Mouse (Mus musculus): ENCODE data around the gene Gm45062. TPM values are rescaled to one million over a fixed set of nuclear protein-coding genes. Genes with fewer than 3 reads are reported as not detected.
A peak's percentile ranks its signal among the peaks of the same experiment; 100 is the strongest.

Gene Gm45062
- polyA plus RNA-seq, 1 experiment from 2014 or later = 8.1 TPM

DNA sequence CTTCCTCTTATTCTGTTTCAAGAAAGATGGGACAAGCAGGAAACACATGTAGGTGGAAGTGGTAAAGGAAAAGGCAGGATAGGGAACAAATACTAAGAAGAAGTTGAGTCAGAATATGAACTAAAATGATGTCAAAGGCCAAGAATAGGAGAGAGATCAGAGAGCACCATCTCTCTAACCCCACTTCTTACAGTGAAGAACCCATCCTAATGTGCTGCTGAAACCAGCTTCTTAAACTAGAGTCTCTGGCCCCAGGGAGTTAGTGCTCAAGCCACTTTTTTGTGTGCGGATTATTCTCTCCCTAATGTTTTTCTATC lies 160.9 kb downstream of the Gm45062 start:
- 84% methylated on average over 1 of the region's 1 CpGs for WGBS
- Histone ChIP-seq H3K27ac (replicated peaks) (peak overlapping the region; percentile 8; the same call in 1 of the 2 replicates), H3K4me1 (peaks cover 46% of the 10 kb centered on the region), H3K36me3 (no peaks in the 10 kb centered on the region), H3K9me3 (no peaks in the 10 kb centered on the region), H3K4me2 (no peak overlapping the region), H3K27me3 (replicated peaks) (no peaks in the 10 kb centered on the region), H3K9ac (no peak overlapping the region), H3K4me3 (no peak overlapping the region)
- no peak for ATAC-seq (ENCODE audit: extremely low read depth, insufficient number of reproducible peaks, low FRiP score, low TSS enrichment)

DNA sequence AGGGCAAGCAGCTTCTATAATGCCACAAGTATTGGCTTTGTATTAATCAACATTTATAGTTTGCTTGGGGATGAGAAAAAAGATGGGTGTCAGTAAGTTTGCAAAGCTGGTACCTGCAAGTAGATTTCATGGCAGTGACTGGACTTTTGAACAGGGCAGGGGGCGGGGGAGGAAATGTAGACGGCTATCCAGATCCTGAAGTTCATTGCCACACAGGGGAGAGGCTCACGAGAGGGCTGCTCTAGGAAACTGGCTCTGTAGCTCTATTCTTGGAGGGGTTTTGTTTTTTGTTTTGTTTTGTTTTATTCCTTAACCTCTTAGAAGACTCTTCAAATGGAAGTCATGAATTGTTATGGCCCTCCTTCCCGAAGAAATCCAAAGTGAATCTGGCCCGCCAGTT lies 162.2 kb downstream of the Gm45062 start:
- no peak for ATAC-seq (ENCODE audit: extremely low read depth, insufficient number of reproducible peaks, low FRiP score, low TSS enrichment)
- 59% methylated on average over 5 of the region's 5 CpGs for WGBS
- H3K36me3 ChIP-seq = no peaks in the 10 kb centered on the region

DNA sequence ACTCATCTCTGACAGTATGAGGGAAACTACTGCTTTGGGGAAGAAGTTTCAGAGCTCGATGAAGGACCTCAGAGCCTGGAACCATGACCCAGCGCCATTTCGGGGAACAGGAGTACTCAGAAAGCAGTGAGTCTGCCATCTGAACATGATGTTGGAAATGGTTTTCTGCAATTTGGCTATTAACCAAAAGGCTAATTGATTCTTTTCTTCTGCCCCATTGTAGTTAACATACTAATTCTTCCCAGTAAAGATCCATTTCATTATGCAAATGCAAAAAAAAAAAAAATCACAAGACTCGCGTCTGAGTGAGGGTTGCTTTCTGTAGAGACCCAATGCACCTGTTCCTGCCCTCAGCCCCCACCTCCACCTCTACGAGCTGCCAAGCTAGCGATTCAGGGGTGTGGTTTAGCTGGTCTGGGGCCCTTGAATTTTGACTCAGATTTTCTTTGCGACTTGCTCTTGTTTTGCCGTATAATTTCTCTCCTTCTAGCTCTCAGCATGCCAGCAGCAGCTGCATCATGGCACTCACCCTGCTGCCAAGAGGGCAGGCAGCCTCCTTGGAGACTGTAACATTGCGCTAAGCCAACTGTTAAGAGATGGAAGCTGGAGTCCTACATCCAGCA lies 162.8 kb downstream of the Gm45062 start:
- no peak overlapping the region for H3K4me2 ChIP-seq
- H3K27ac ChIP-seq (replicated peaks) = no peak overlapping the region
- ATAC-seq (ENCODE audit: extremely low read depth, insufficient number of reproducible peaks, low FRiP score, low TSS enrichment) = no peak
- no peak overlapping the region for H3K4me3 ChIP-seq
- WGBS = 82% methylated on average over 10 of the region's 10 CpGs
- peaks cover 61% of the 10 kb centered on the region for H3K4me1 ChIP-seq
- H3K27me3 ChIP-seq (replicated peaks) = no peaks in the 10 kb centered on the region
- no peak overlapping the region for H3K9ac ChIP-seq
- no peaks in the 10 kb centered on the region for H3K9me3 ChIP-seq
- no peaks in the 10 kb centered on the region for H3K36me3 ChIP-seq

More for the DNA sequence above, 162.2 kb downstream of the Gm45062 start:
- H3K4me1 ChIP-seq = peaks cover 58% of the 10 kb centered on the region
- no peak overlapping the region for H3K4me3 ChIP-seq
- H3K4me2 ChIP-seq = no peak overlapping the region
- H3K9me3 ChIP-seq = no peaks in the 10 kb centered on the region
- 0 out of 2 replicates have a peak overlapping the region, but pooled peaks have one; percentile 12 for H3K9ac ChIP-seq
- no peaks in the 10 kb centered on the region for H3K27me3 ChIP-seq (replicated peaks)
- peak overlapping the region; percentile 8; the same call in 1 of the 2 replicates for H3K27ac ChIP-seq (replicated peaks)

DNA sequence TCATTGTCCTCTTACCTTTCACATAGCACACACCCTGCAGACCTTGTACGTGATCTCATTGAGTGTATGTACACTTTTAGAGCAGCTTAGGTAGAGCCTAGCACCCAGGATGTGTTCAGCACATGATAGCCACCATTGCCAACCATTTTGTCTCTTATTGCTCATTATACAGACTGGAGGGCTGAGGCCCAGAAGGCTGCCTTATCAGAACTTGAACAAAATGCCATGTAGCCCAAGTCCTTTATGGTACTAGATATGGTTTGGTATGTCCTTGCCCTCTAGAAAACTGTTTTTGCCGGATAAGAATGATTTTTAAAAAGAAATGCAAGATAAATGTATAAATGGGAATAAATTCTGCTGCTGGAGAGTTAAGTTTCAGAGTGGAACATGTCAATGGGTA lies 163.9 kb downstream of the Gm45062 start:
- Histone ChIP-seq H3K9ac (no peak overlapping the region), H3K27me3 (replicated peaks) (no peaks in the 10 kb centered on the region), H3K36me3 (no peaks in the 10 kb centered on the region), H3K4me1 (peaks cover 61% of the 10 kb centered on the region), H3K4me3 (no peak overlapping the region), H3K9me3 (no peaks in the 10 kb centered on the region), H3K4me2 (no peak overlapping the region), H3K27ac (replicated peaks) (no peak overlapping the region)
- WGBS = 80% methylated on average over 2 of the region's 2 CpGs
- ATAC-seq (ENCODE audit: extremely low read depth, insufficient number of reproducible peaks, low FRiP score, low TSS enrichment) = no peak

DNA sequence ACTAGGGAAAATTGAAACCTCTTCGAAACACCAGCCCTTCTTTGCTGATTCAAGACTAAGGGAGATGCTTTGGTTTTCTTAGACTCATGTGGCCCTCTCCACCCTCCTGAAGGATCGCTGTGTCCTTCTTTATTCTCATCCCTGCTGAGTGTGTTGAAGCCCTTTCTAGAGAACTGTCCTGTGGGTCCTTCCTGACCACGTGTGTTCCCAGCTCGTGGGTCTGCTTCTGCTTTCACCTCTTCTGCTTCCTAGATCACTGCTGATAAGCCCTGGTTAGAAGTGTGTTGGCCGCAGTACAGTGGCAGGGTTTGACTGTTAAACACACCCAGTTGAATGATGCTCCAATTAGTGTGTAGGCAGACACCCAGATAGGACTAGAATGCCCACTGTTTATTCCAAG lies 168.4 kb downstream of the Gm45062 start:
- ATAC-seq (ENCODE audit: extremely low read depth, insufficient number of reproducible peaks, low FRiP score, low TSS enrichment) = no peak
- H3K4me2 ChIP-seq = no peak overlapping the region
- H3K9ac ChIP-seq = no peak overlapping the region
- 64% methylated on average over 5 of the region's 5 CpGs for WGBS
- H3K4me1 ChIP-seq = peaks cover 45% of the 10 kb centered on the region
- no peaks in the 10 kb centered on the region; the same call in 1 of the 2 replicates for H3K36me3 ChIP-seq
- no peaks in the 10 kb centered on the region for H3K9me3 ChIP-seq
- H3K27me3 ChIP-seq (replicated peaks) = no peaks in the 10 kb centered on the region
- H3K27ac ChIP-seq (replicated peaks) = no peak overlapping the region
- H3K4me3 ChIP-seq = no peak overlapping the region

DNA sequence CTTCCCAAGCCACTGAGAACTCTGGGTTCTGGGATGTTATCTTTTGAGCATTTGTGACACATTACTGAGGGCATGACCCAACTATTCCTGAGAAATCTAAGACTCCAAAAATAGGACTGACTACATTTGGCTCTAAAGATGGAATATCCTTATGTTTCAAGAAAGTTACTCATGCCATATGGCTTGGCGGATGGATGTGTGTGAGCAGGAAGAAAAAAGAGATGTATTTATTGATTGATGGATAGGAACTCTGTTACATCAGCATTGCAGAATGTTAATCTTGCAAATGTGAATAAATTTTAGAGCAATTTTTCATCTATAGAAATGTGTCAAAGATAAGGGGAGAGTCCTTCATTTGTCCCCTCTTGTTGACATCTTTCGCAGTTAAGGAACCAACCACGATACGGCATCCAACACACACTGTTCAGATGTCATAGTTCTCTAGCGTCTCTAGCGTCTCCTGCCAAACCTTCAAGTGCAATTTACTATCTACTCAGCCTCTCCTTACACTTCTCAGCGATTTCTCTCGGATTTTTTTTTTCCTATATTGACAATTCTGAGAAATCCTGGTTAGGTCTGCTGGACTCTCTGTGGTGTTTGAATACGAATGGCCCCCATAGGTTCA lies 171.5 kb downstream of the Gm45062 start:
- H3K9me3 ChIP-seq = no peaks in the 10 kb centered on the region
- peaks cover 23% of the 10 kb centered on the region for H3K4me1 ChIP-seq
- no peak for ATAC-seq (ENCODE audit: extremely low read depth, insufficient number of reproducible peaks, low FRiP score, low TSS enrichment)
- 68% methylated on average over 9 of the region's 9 CpGs for WGBS
- no peaks in the 10 kb centered on the region for H3K27me3 ChIP-seq (replicated peaks)
- H3K4me2 ChIP-seq = no peak overlapping the region
- H3K9ac ChIP-seq = no peak overlapping the region
- no peak overlapping the region for H3K4me3 ChIP-seq
- no peaks in the 10 kb centered on the region; the same call in 1 of the 2 replicates for H3K36me3 ChIP-seq
- 0 out of 2 replicates have a peak overlapping the region, but pooled peaks have one; percentile 8 for H3K27ac ChIP-seq (replicated peaks)

DNA sequence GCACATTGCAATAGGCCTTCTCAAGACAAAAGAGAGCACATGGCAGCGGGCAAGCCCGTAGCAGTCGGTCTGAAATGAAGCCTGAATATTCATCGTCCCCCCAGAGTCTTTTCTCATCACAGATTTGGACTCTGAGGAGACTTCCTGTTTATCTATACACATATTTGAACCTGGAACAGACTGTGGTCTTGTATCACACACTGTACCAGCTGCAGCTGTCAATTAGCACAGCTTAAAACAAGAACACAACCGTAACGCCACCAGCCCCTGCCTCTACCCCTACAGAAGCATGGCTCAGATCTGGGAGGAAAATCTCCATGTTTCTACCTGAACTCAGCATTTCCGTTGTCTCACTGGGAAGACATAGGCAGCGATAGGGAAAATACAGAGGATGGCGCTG lies 173.9 kb downstream of the Gm45062 start:
- no peak overlapping the region for H3K9ac ChIP-seq
- ATAC-seq (ENCODE audit: extremely low read depth, insufficient number of reproducible peaks, low FRiP score, low TSS enrichment) = no peak
- no peaks in the 10 kb centered on the region for H3K27me3 ChIP-seq (replicated peaks)
- no peak overlapping the region for H3K27ac ChIP-seq (replicated peaks)
- H3K9me3 ChIP-seq = no peaks in the 10 kb centered on the region
- peaks cover 13% of the 10 kb centered on the region for H3K4me1 ChIP-seq
- H3K4me3 ChIP-seq = no peak overlapping the region
- H3K36me3 ChIP-seq = no peaks in the 10 kb centered on the region; the same call in 1 of the 2 replicates
- 87% methylated on average over 9 of the region's 9 CpGs for WGBS
- no peak overlapping the region for H3K4me2 ChIP-seq

DNA sequence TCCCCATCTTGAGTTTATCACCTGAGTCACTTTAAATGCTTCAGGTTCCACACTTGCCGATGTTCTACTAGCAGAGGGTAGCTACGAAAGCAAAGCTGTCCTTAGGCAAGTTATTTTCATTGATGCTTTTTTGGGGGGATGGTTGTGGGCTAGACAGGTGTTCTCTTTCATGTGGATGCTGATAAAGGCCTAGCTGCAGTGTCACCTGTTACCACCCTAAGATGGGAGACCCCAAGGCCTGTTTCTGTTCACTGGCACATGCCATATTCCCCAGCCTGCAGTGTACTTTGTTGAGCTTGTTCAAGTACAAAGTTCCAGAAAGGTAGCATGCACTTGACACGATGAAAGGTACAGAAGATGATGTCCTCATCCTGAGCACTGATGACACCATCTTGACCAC lies 178.7 kb downstream of the Gm45062 start:
- Histone ChIP-seq H3K27ac (replicated peaks) (no peak overlapping the region), H3K9me3 (peaks cover 7% of the 10 kb centered on the region; the same call in 1 of the 2 replicates), H3K4me1 (no peaks in the 10 kb centered on the region), H3K9ac (no peak overlapping the region), H3K27me3 (replicated peaks) (no peaks in the 10 kb centered on the region), H3K4me3 (no peak overlapping the region), H3K36me3 (no peaks in the 10 kb centered on the region), H3K4me2 (no peak overlapping the region)
- WGBS = 83% methylated on average over 3 of the region's 3 CpGs
- no peak for ATAC-seq (ENCODE audit: extremely low read depth, insufficient number of reproducible peaks, low FRiP score, low TSS enrichment)

DNA sequence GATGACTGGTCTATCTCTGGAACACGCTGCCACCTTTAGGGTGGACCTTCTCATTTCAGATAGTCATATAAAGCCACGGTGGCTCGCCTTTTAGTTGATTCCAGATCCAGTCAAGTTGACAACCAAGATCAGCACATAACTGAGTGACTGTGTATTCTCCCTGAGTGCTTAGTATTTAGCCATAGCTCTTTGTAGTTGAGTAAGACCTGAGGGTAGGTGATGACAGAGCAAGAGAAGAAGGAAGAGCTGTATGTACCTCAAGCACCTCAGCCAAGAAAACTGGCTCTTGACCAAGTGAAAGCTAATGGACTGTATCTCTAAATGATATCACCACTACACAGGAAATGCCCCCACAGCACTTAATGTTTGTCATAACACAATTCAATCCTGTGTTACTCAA lies 182.6 kb downstream of the Gm45062 start:
- Histone ChIP-seq H3K27me3 (replicated peaks) (no peaks in the 10 kb centered on the region), H3K9me3 (peaks cover 7% of the 10 kb centered on the region; the same call in 1 of the 2 replicates), H3K4me1 (peaks cover 6% of the 10 kb centered on the region), H3K36me3 (no peaks in the 10 kb centered on the region), H3K27ac (replicated peaks) (no peak overlapping the region), H3K4me2 (no peak overlapping the region), H3K4me3 (no peak overlapping the region), H3K9ac (no peak overlapping the region)
- WGBS = 80% methylated on average over 3 of the region's 3 CpGs
- no peak for ATAC-seq (ENCODE audit: extremely low read depth, insufficient number of reproducible peaks, low FRiP score, low TSS enrichment)

DNA sequence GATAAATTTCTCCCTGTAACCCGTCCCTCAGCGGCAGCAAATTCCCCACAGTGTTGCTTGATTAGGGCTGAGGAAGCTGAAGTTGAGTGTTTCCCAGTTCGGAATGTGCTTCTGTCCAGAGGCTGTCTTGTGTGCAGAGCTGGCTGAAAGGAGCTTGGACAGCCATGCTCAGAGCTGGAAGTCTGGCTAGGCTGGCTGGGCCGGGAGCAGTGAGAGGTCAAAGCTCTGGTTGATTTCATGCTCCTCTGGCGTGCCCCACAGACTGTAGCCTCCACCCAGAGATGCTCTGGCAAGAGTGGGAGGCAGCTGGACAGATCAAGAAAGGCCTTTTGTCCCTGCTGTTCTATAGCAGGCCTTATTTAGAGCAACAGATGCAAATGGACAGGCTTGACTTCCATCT lies 187.5 kb downstream of the Gm45062 start:
- WGBS = 21% methylated on average over 5 of the region's 5 CpGs
- H3K9ac ChIP-seq = no peak overlapping the region
- peaks cover 14% of the 10 kb centered on the region for H3K4me1 ChIP-seq
- H3K9me3 ChIP-seq = peaks cover 7% of the 10 kb centered on the region; the same call in 1 of the 2 replicates
- no peak overlapping the region for H3K4me3 ChIP-seq
- ATAC-seq (ENCODE audit: extremely low read depth, insufficient number of reproducible peaks, low FRiP score, low TSS enrichment) = no peak
- H3K36me3 ChIP-seq = no peaks in the 10 kb centered on the region
- H3K4me2 ChIP-seq = peak overlapping the region; percentile 15
- H3K27ac ChIP-seq (replicated peaks) = peak overlapping the region; percentile 75
- no peaks in the 10 kb centered on the region for H3K27me3 ChIP-seq (replicated peaks)

DNA sequence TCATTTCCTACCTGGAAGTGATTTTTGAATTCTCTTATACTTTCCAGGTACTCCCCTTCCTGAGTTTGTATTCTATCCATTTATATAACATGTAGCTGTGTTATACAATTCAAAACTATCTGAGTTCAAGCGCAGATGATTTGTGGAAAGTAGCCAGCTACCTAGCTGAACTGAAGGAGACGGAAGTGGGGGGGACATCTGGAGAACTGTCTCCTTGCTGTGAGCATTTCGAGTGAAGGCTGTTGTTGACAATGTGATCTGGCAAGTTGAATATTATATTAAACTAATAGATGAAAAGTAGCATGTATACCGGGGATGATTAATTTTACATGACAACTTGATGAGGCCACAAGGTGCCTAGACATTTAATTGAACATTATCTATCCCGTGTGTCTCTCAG lies 196.3 kb downstream of the Gm45062 start:
- no peak overlapping the region for H3K4me2 ChIP-seq
- H3K9me3 ChIP-seq = peaks cover 7% of the 10 kb centered on the region
- no peaks in the 10 kb centered on the region for H3K27me3 ChIP-seq (replicated peaks)
- no peak overlapping the region for H3K4me3 ChIP-seq
- H3K4me1 ChIP-seq = no peaks in the 10 kb centered on the region
- no peak overlapping the region for H3K27ac ChIP-seq (replicated peaks)
- H3K9ac ChIP-seq = no peak overlapping the region
- ATAC-seq (ENCODE audit: extremely low read depth, insufficient number of reproducible peaks, low FRiP score, low TSS enrichment) = no peak
- H3K36me3 ChIP-seq = no peaks in the 10 kb centered on the region
- 78% methylated on average over 5 of the region's 5 CpGs for WGBS

DNA sequence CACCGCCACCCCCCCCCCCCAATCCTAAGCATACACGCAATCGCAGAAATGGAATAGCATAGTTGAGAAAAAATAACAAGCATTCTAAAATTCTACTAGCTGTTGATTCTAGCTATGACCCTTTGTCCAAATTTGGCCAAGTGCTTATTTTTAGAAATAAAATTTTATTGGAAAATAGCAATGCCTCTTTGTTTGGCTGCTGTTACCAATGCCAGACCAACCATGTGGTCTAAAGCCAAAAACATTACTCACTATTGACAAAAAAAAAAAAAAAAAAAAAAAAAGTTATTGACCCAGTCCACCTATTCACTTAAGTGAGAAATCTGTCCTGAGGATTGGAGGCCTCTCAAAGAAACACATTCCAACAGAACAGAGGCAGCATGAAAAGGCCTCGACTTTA lies 199.3 kb downstream of the Gm45062 start:
- Histone ChIP-seq H3K9ac (no peak overlapping the region), H3K27ac (replicated peaks) (no peak overlapping the region), H3K36me3 (no peaks in the 10 kb centered on the region), H3K27me3 (replicated peaks) (no peaks in the 10 kb centered on the region), H3K4me3 (no peak overlapping the region), H3K4me1 (no peaks in the 10 kb centered on the region), H3K4me2 (no peak overlapping the region), H3K9me3 (peaks cover 4% of the 10 kb centered on the region)
- ATAC-seq (ENCODE audit: extremely low read depth, insufficient number of reproducible peaks, low FRiP score, low TSS enrichment) = no peak
- 89% methylated on average over 4 of the region's 4 CpGs for WGBS

All from heart, embryonic 13.5 days (tissue).